Mouse (Mus musculus) G1E (cell line): ENCODE measurements around the gene Edem3. TPM values are rescaled to one million over a fixed set of nuclear protein-coding genes. Genes with fewer than 3 reads are reported as not detected.

ENCODE experiments used
- ATAC-seq: 2 replicates; pipeline ENCODE4 v1.8.0; 2016; ENCODE audit warnings: mild to moderate bottlenecking; ENCODE audit not compliant: insufficient number of reproducible peaks, poor library complexity, low FRiP score, severe bottlenecking; ENCODE audit errors: extremely low read depth
- DNase-seq: peaks from one replicate; pipeline ENCODE4 v3.0.0; 2012; ENCODE audit warnings: low spot score
- H3K27me3 ChIP-seq: 2 replicates; pipeline ENCODE4 v1.6.1; 2012; ENCODE audit warnings: mild to moderate bottlenecking, low read length, inconsistent platforms; ENCODE audit not compliant: insufficient read depth
- H3K36me3 ChIP-seq: replicated peaks from 2 replicates; pipeline ENCODE3; 2012; ENCODE audit warnings: mild to moderate bottlenecking, inconsistent platforms
- H3K4me1 ChIP-seq: 2 replicates; pipeline ENCODE4 v1.6.1; 2012; ENCODE audit warnings: low read depth, low read length, inconsistent platforms, mixed read lengths; ENCODE audit not compliant: insufficient read depth
- H3K4me3 ChIP-seq: 2 replicates; pipeline ENCODE4 v1.5.1; 2012; ENCODE audit warnings: low read depth, mild to moderate bottlenecking, inconsistent platforms, low read length, moderate library complexity, mixed read lengths
- H3K9me3 ChIP-seq: replicated peaks from 2 replicates; pipeline ENCODE4 v1.6.1; 2012; ENCODE audit warnings: inconsistent platforms
- CTCF ChIP-seq: IDR thresholded peaks from 2 replicates; pipeline ENCODE4 v1.5.1; 2012; ENCODE audit warnings: low read depth, low read length, inconsistent platforms, mixed read lengths
- GATA1 ChIP-seq: IDR thresholded peaks from 2 replicates; pipeline ENCODE4 v1.6.1; 2012; ENCODE audit warnings: borderline replicate concordance, low read length, inconsistent platforms, mixed read lengths
- GATA2 ChIP-seq: IDR thresholded peaks from 2 replicates; pipeline ENCODE4 v1.6.1; 2012; ENCODE audit warnings: low read depth, low read length, inconsistent platforms, borderline replicate concordance
- POLR2AphosphoS5 ChIP-seq: IDR thresholded peaks from 2 replicates; pipeline ENCODE4 v1.6.1; 2012; ENCODE audit warnings: low read depth, low read length, inconsistent platforms; ENCODE audit not compliant: insufficient replicate concordance
- TAL1 ChIP-seq: conservative IDR thresholded peaks from 2 replicates; pipeline ENCODE4 v1.6.1; 2012; ENCODE audit warnings: low read depth, low read length, inconsistent platforms, mixed read lengths
- polyA plus RNA-seq: library from polyadenylated mRNA; stranded (reverse); fragments of >175 nt; gene quantifications from 2 replicates; pipeline ENCODE4 v1.2.3, GENCODE M21; 2012
- total RNA-seq, 2 experiments: library from RNA; stranded (forward) in 1 of 2; stranded (reverse) in 1 of 2; fragments of 200-1000 nt in 1 of 2; fragments of >200 nt in 1 of 2; fragmentation: Nextera tagmentation in 1 of 2; gene quantifications; 2 replicates each; pipeline ENCODE4 v1.2.3; 2014 to 2017

The Edem3 gene
- total and polyA plus RNA-seq, 3 experiments = 7.7 to 64.0 (median 31.2) TPM

DNA sequence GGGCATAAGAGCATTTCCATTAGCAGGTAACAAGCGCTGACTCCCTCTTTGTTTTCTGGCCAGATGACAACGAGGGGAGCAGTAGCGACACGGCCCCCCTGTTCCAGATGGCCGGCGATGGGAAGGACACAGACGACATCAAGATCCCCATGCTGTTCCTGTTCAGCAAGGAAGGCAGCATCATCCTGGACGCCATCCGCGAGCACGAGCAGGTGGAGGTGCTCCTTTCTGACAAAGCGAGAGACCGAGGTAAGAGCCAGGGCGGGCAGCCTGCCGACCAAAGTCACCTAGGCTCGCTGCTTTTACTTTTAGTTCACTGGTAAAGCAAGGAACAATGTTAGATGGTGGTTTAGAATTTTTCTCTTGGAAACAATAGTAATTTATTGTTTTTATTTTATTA lies 56.3 kb downstream of the Edem3 start:
- ATAC-seq (no peak), DNase-seq (no peak)
- Histone ChIP-seq H3K36me3 (peaks cover 84% of the 10 kb centered on the region), H3K4me3 (no peak overlapping the region), H3K9me3 (no peaks in the 10 kb centered on the region), H3K4me1 (no peaks in the 10 kb centered on the region), H3K27me3 (no peaks in the 10 kb centered on the region)
- no peak for TF ChIP-seq TAL1
- no peak for TF ChIP-seq GATA2
- no peak for TF ChIP-seq POLR2AphosphoS5
- TF ChIP-seq GATA1 = no peak

GRCm38 (mm10) chr1:151812004-151812712 lies 57.0 kb downstream of the Edem3 start:
- DNase-seq = no peak
- H3K4me1 ChIP-seq = no peaks in the 10 kb centered on the region
- no peak for ATAC-seq
- TF ChIP-seq POLR2AphosphoS5 (no peak), TAL1 (no peak), GATA1 (no peak), CTCF (no peak), GATA2 (no peak)
- no peak overlapping the region for H3K4me3 ChIP-seq
- H3K36me3 ChIP-seq = peaks cover 84% of the 10 kb centered on the region
- no peaks in the 10 kb centered on the region for H3K27me3 ChIP-seq
- H3K9me3 ChIP-seq = no peaks in the 10 kb centered on the region

- ATAC-seq (no peak), DNase-seq (no peak)
- H3K4me3 ChIP-seq = no peak overlapping the region
- H3K27me3 ChIP-seq = no peaks in the 10 kb centered on the region
- H3K9me3 ChIP-seq = no peaks in the 10 kb centered on the region
- H3K4me1 ChIP-seq = no peaks in the 10 kb centered on the region
- peaks cover 80% of the 10 kb centered on the region for H3K36me3 ChIP-seq
- TF ChIP-seq GATA1 (no peak), TAL1 (no peak), CTCF (no peak), POLR2AphosphoS5 (no peak), GATA2 (no peak)
Observed at GRCm38 (mm10) chr1:151816051-151816450, 60.9 kb downstream of the Edem3 start.

- Histone ChIP-seq H3K9me3 (no peaks in the 10 kb centered on the region), H3K36me3 (peaks cover 62% of the 10 kb centered on the region), H3K4me3 (no peak overlapping the region), H3K27me3 (no peaks in the 10 kb centered on the region), H3K4me1 (no peaks in the 10 kb centered on the region)
- ATAC-seq = no peak
- no peak for TF ChIP-seq POLR2AphosphoS5
- no peak for TF ChIP-seq GATA1
- no peak for TF ChIP-seq GATA2
- no peak for TF ChIP-seq TAL1
- no peak for TF ChIP-seq CTCF
- DNase-seq = no peak
Observed at GRCm38 (mm10) chr1:151819190-151819589, 64.0 kb downstream of the Edem3 start.

DNA sequence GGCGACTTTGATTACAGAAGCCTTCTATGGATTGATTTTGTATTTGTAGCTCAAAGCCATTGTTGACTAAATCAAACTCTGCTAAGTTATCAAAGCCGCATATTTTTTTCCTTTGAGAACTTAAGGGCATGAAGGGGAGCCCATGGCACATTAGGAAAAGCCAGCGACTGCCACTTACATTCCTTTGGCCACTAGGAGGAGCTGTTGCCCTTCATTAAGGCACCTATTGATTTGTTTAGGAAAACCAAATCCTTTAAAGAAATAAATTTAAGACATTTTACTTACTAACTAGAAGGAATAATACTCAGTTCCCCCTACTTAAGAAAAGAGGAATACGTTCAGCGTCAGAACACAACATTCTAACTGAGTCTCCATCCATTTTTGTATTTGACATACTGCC lies 65.3 kb downstream of the Edem3 start:
- ATAC-seq (no peak), DNase-seq (peak; percentile 44)
- Histone ChIP-seq H3K9me3 (no peaks in the 10 kb centered on the region), H3K4me1 (no peaks in the 10 kb centered on the region), H3K27me3 (no peaks in the 10 kb centered on the region), H3K36me3 (peaks cover 52% of the 10 kb centered on the region), H3K4me3 (no peak overlapping the region)
- TF ChIP-seq CTCF (peak; percentile 87), GATA1 (no peak), GATA2 (no peak), TAL1 (no peak), POLR2AphosphoS5 (no peak)

- H3K4me3 ChIP-seq = no peak overlapping the region
- H3K4me1 ChIP-seq = no peaks in the 10 kb centered on the region
- no peak for DNase-seq
- no peak for ATAC-seq
- peaks cover 3% of the 10 kb centered on the region; the same call in 1 of the 2 replicates for H3K27me3 ChIP-seq
- TF ChIP-seq CTCF (no peak), GATA2 (no peak), POLR2AphosphoS5 (no peak), TAL1 (no peak), GATA1 (no peak)
- H3K9me3 ChIP-seq = peaks cover 2% of the 10 kb centered on the region; the same call in 1 of the 2 replicates
- peaks cover 11% of the 10 kb centered on the region for H3K36me3 ChIP-seq
Observed at GRCm38 (mm10) chr1:151825065-151825464, 69.9 kb downstream of the Edem3 start.

DNA sequence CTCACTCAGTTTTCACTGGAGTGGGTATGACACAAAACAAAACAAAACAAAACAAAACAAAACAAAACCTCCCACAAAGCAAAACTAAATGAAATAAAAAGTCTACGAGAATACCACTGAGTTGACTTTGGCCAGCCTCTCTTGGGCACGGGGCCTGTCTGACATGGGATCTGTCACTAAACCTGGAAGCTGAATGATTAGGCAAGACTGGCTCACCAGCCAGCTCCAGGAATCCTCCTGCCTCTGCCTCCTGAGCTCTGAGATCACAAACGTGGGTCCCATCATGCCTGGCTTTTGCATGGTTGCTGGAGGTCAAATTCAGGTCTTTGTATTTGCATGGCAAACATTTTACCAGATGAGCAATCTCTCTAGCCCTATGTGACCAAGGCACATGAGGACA lies 76.6 kb downstream of the Edem3 start:
- no peaks in the 10 kb centered on the region for H3K4me1 ChIP-seq
- H3K27me3 ChIP-seq = no peaks in the 10 kb centered on the region
- no peak for ATAC-seq
- H3K36me3 ChIP-seq = no peaks in the 10 kb centered on the region
- H3K4me3 ChIP-seq = no peak overlapping the region
- TF ChIP-seq GATA2 = no peak
- TF ChIP-seq GATA1 = no peak
- TF ChIP-seq CTCF = no peak
- TF ChIP-seq POLR2AphosphoS5 = no peak
- TF ChIP-seq TAL1 = no peak
- no peaks in the 10 kb centered on the region for H3K9me3 ChIP-seq
- DNase-seq = no peak
